Mouse (Mus musculus) liver, embryonic 15.5 days (tissue): Measurements from ENCODE around the gene Dnajc14. TPM values are rescaled to one million over a fixed set of nuclear protein-coding genes. Genes with fewer than 3 reads are reported as not detected.
A peak's percentile ranks its signal among the peaks of the same experiment; 100 is the strongest.

Source experiments
- ATAC-seq: fragments of 200-750 bp; cut with Nextera tagmentation; 2 replicates; pipeline ENCODE4 v1.8.0; 2017; ENCODE audit warnings: moderate number of reproducible peaks, mild to moderate bottlenecking, moderate library complexity; ENCODE audit not compliant: insufficient read depth
- H3K27ac ChIP-seq: fragments of 300-500 bp; sonication (generic); replicated peaks from 2 replicates; pipeline ENCODE4 v1.5.1; 2015; ENCODE audit warnings: mild to moderate bottlenecking, inconsistent platforms
- H3K27me3 ChIP-seq: fragments of 300-500 bp; sonication (generic); 2 replicates; pipeline ENCODE4 v1.6.1; 2015; ENCODE audit warnings: mild to moderate bottlenecking, inconsistent platforms
- H3K36me3 ChIP-seq: fragments of 300-500 bp; sonication (generic); replicated peaks from 2 replicates; pipeline ENCODE4 v1.6.1; 2015; ENCODE audit warnings: moderate library complexity, mild to moderate bottlenecking, inconsistent platforms
- H3K4me1 ChIP-seq: fragments of 300-500 bp; sonication (generic); replicated peaks from 2 replicates; pipeline ENCODE4 v1.6.1; 2015; ENCODE audit warnings: inconsistent platforms
- H3K4me2 ChIP-seq: fragments of 300-500 bp; sonication (generic); 2 replicates; pipeline ENCODE4 v1.6.1; 2015; ENCODE audit warnings: moderate library complexity, mild to moderate bottlenecking, inconsistent platforms
- H3K4me3 ChIP-seq: fragments of 300-500 bp; sonication (generic); replicated peaks from 2 replicates; pipeline ENCODE4 v1.5.1; 2015; ENCODE audit warnings: mild to moderate bottlenecking, inconsistent platforms
- H3K9ac ChIP-seq: fragments of 300-500 bp; sonication (generic); 2 replicates; pipeline ENCODE4 v1.6.1; 2015; ENCODE audit warnings: moderate library complexity, mild to moderate bottlenecking, inconsistent platforms
- H3K9me3 ChIP-seq: fragments of 300-500 bp; sonication (generic); replicated peaks from 2 replicates; pipeline ENCODE4 v1.6.1; 2016; ENCODE audit warnings: inconsistent platforms
- WGBS: fragments of 180-500 bp; shearing (Covaris S2); methylation state at CpG from one replicate; pipeline ENCODE4 v1.1.7; 2015; ENCODE audit warnings: mixed read lengths; ENCODE audit not compliant: insufficient replicate concordance; 5-methylcytosine and 5-hydroxymethylcytosine counted together
- polyA plus RNA-seq: library from polyadenylated mRNA; unstranded; fragments of >200 nt; fragmentation: Nextera tagmentation; extraction: Ambion mirVana; gene quantifications from 2 replicates; pipeline ENCODE4 v1.2.1, GENCODE M21; 2015

Dnajc14 gene
- 18.3 and 21.1 TPM in 2 replicates for polyA plus RNA-seq

- H3K9me3 ChIP-seq, result no peaks in the 10 kb centered on the region
- peaks cover 26% of the 10 kb centered on the region for H3K27me3 ChIP-seq
- H3K4me3 ChIP-seq, result peak within 1 kb of the TSS; percentile 78
- H3K27ac ChIP-seq, result peak within 1 kb of the TSS; percentile 90
- no peak for ATAC-seq
- H3K36me3 ChIP-seq, result peaks cover 10% of the 10 kb centered on the region
- peak within 1 kb of the TSS; percentile 97 for H3K4me2 ChIP-seq
- peaks cover 52% of the 10 kb centered on the region for H3K4me1 ChIP-seq
- peak within 1 kb of the TSS; percentile 80 for H3K9ac ChIP-seq
- WGBS, result 2% methylated on average over 14 of the region's 14 CpGs
Measured at GRCm38 (mm10) chr10:128803771-128804270, at the start of gene Dnajc14. Dnajc14 (plus strand) TSS chr10:128804062.

GRCm38 (mm10) chr10:128772895-128773294 is 31.0 kb upstream of the Dnajc14 start:
- no peak overlapping the region for H3K4me3 ChIP-seq
- peaks cover 4% of the 10 kb centered on the region; the same call in 1 of the 2 replicates for H3K4me1 ChIP-seq
- no peaks in the 10 kb centered on the region for H3K27me3 ChIP-seq
- no peak overlapping the region for H3K9ac ChIP-seq
- no peak for ATAC-seq
- no peaks in the 10 kb centered on the region; the same call in 1 of the 2 replicates for H3K36me3 ChIP-seq
- H3K4me2 ChIP-seq, result no peak overlapping the region
- no peak overlapping the region for H3K27ac ChIP-seq
- WGBS, result 44% methylated on average over 2 of the region's 2 CpGs
- no peaks in the 10 kb centered on the region for H3K9me3 ChIP-seq

- H3K9ac ChIP-seq, result no peak overlapping the region
- no peak overlapping the region for H3K27ac ChIP-seq
- no peak for ATAC-seq
- H3K36me3 ChIP-seq, result no peaks in the 10 kb centered on the region
- WGBS, result 18% methylated on average over 5 of the region's 5 CpGs
- peaks cover 6% of the 10 kb centered on the region; the same call in 1 of the 2 replicates for H3K4me1 ChIP-seq
- no peaks in the 10 kb centered on the region for H3K9me3 ChIP-seq
- H3K27me3 ChIP-seq, result no peaks in the 10 kb centered on the region
- H3K4me2 ChIP-seq, result no peak overlapping the region
- no peak overlapping the region for H3K4me3 ChIP-seq
Measured at GRCm38 (mm10) chr10:128773685-128774084, 30.2 kb upstream of the Dnajc14 start.

GRCm38 (mm10) chr10:128778441-128778840 is 25.4 kb upstream of the Dnajc14 start:
- peaks cover 11% of the 10 kb centered on the region; the same call in 1 of the 2 replicates for H3K4me1 ChIP-seq
- ATAC-seq, result no peak
- H3K9me3 ChIP-seq, result no peaks in the 10 kb centered on the region
- 0 out of 2 replicates have a peak overlapping the region, but pooled peaks have one; percentile 9 for H3K27ac ChIP-seq
- WGBS, result 51% methylated on average over 2 of the region's 2 CpGs
- no peaks in the 10 kb centered on the region for H3K36me3 ChIP-seq
- H3K27me3 ChIP-seq, result no peaks in the 10 kb centered on the region
- H3K4me3 ChIP-seq, result no peak overlapping the region
- H3K9ac ChIP-seq, result no peak overlapping the region
- no peak overlapping the region for H3K4me2 ChIP-seq

- 17% methylated on average over 8 of the region's 8 CpGs for WGBS
- 0 out of 2 replicates have a peak, but pooled peaks cover 4% of the 10 kb centered on the region for H3K9me3 ChIP-seq
- peak; percentile 77 for ATAC-seq
- no peak overlapping the region for H3K4me3 ChIP-seq
- H3K4me1 ChIP-seq, result peaks cover 11% of the 10 kb centered on the region; the same call in 1 of the 2 replicates
- H3K36me3 ChIP-seq, result no peaks in the 10 kb centered on the region
- 0 out of 2 replicates have a peak overlapping the region, but pooled peaks have one; percentile 42 for H3K27ac ChIP-seq
- no peaks in the 10 kb centered on the region for H3K27me3 ChIP-seq
- no peak overlapping the region for H3K4me2 ChIP-seq
- no peak overlapping the region for H3K9ac ChIP-seq
Measured at GRCm38 (mm10) chr10:128779011-128779795, 24.7 kb upstream of the Dnajc14 start.

- Histone ChIP-seq H3K9me3 (0 out of 2 replicates have a peak, but pooled peaks cover 4% of the 10 kb centered on the region), H3K27ac (no peak overlapping the region), H3K36me3 (no peaks in the 10 kb centered on the region), H3K9ac (no peak overlapping the region), H3K4me2 (no peak overlapping the region), H3K4me3 (no peak overlapping the region), H3K27me3 (no peaks in the 10 kb centered on the region), H3K4me1 (peaks cover 11% of the 10 kb centered on the region; the same call in 1 of the 2 replicates)
- WGBS, result 23% methylated on average over 1 of the region's 1 CpGs
- ATAC-seq, result no peak
Measured at GRCm38 (mm10) chr10:128780200-128780599, 23.7 kb upstream of the Dnajc14 start.

GRCm38 (mm10) chr10:128790398-128791124 is 13.3 kb upstream of the Dnajc14 start, which contains the start of gene Mmp19:
Mmp19 (plus strand) TSS chr10:128790910.
- H3K27me3 ChIP-seq, result no peaks in the 10 kb centered on the region
- H3K4me1 ChIP-seq, result peaks cover 5% of the 10 kb centered on the region; the same call in 1 of the 2 replicates
- peak; percentile 71; the same call in 1 of the 2 replicates for ATAC-seq
- H3K9me3 ChIP-seq, result no peaks in the 10 kb centered on the region
- no peak within 1 kb of the TSS for H3K9ac ChIP-seq
- 50% methylated on average over 7 of the region's 7 CpGs for WGBS
- peak within 1 kb of the TSS; percentile 42 for H3K4me3 ChIP-seq
- peak within 1 kb of the TSS; percentile 64 for H3K27ac ChIP-seq
- no peaks in the 10 kb centered on the region for H3K36me3 ChIP-seq
- H3K4me2 ChIP-seq, result peak within 1 kb of the TSS; percentile 48

- no peak for ATAC-seq
- H3K4me1 ChIP-seq, result peaks cover 5% of the 10 kb centered on the region; the same call in 1 of the 2 replicates
- H3K27me3 ChIP-seq, result no peaks in the 10 kb centered on the region
- H3K27ac ChIP-seq, result no peak overlapping the region
- no peak overlapping the region for H3K4me3 ChIP-seq
- no peaks in the 10 kb centered on the region for H3K9me3 ChIP-seq
- no peak overlapping the region for H3K4me2 ChIP-seq
- H3K36me3 ChIP-seq, result no peaks in the 10 kb centered on the region
- H3K9ac ChIP-seq, result no peak overlapping the region
Measured at GRCm38 (mm10) chr10:128792041-128792440, 11.8 kb upstream of the Dnajc14 start.

- 76% methylated on average over 1 of the region's 1 CpGs for WGBS
Measured at GRCm38 (mm10) chr10:128793258-128793657, 10.6 kb upstream of the Dnajc14 start.

GRCm38 (mm10) chr10:128794391-128794790 is 9.5 kb upstream of the Dnajc14 start:
- no peak overlapping the region for H3K4me2 ChIP-seq
- H3K4me3 ChIP-seq, result no peak overlapping the region
- 64% methylated on average over 5 of the region's 5 CpGs for WGBS
- H3K27ac ChIP-seq, result no peak overlapping the region
- no peak overlapping the region for H3K9ac ChIP-seq
- no peaks in the 10 kb centered on the region for H3K27me3 ChIP-seq
- H3K36me3 ChIP-seq, result no peaks in the 10 kb centered on the region
- ATAC-seq, result no peak
- peaks cover 5% of the 10 kb centered on the region; the same call in 1 of the 2 replicates for H3K4me1 ChIP-seq
- no peaks in the 10 kb centered on the region for H3K9me3 ChIP-seq

More at GRCm38 (mm10) chr10:128793258-128793657, 10.6 kb upstream of the Dnajc14 start:
- Histone ChIP-seq H3K27ac (no peak overlapping the region), H3K27me3 (no peaks in the 10 kb centered on the region), H3K4me3 (no peak overlapping the region), H3K4me2 (no peak overlapping the region), H3K9me3 (no peaks in the 10 kb centered on the region), H3K4me1 (peaks cover 5% of the 10 kb centered on the region; the same call in 1 of the 2 replicates), H3K9ac (no peak overlapping the region), H3K36me3 (no peaks in the 10 kb centered on the region)
- ATAC-seq, result no peak

- no peak for ATAC-seq
- 82% methylated on average over 3 of the region's 3 CpGs for WGBS
- Histone ChIP-seq H3K9me3 (no peaks in the 10 kb centered on the region), H3K4me1 (peaks cover 5% of the 10 kb centered on the region; the same call in 1 of the 2 replicates), H3K9ac (no peak overlapping the region), H3K27ac (no peak overlapping the region), H3K27me3 (no peaks in the 10 kb centered on the region), H3K4me3 (no peak overlapping the region), H3K36me3 (no peaks in the 10 kb centered on the region), H3K4me2 (no peak overlapping the region)
Measured at GRCm38 (mm10) chr10:128795581-128795980, 8.3 kb upstream of the Dnajc14 start.
